Mouse (Mus musculus) mouse embryonic stem cell (cell line): Measurements from ENCODE around the gene Gfy.

Experiments used
- in situ Hi-C, 2 experiments: fragments of 300-500 bp; cut with MboI; formaldehyde crosslinking; loops; 1 replicate in 1 of 2; 3 replicates in 1 of 2; pipeline ENCODE4 v1.14.3; 2019 to 2020; ENCODE audit warnings: low sequenced_read_pairs in 2 of 2, low pct_unique_long_range_greater_than_20kb in 1 of 2, mixed read lengths in 1 of 2; ENCODE audit not compliant: unreplicated experiment in 1 of 2

The Gfy gene

DNA sequence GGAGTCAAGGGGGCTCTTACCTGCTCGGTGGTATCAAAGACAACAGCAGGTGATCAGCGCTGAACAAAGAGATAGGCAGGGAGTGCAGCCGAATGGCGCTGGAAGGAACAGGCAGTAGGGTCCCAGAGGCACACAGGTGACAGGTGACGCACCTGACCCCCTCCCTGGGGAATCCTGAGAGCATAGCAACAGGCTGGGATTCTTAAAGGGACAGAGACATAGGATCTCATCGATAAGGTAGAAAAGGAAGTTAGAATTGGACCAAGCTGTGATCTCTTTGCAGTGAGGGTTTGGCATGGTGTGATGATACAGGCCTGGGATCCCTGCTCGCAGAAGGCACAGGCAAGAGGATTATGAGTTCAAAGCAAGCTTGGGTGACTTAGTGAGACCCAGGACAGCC is at the start of gene Gfy:
Gene Gfy, minus strand, starts transcription at position 101 of the 400 bp plus-strand sequence.
- in situ Hi-C loops: no loop called here

DNA sequence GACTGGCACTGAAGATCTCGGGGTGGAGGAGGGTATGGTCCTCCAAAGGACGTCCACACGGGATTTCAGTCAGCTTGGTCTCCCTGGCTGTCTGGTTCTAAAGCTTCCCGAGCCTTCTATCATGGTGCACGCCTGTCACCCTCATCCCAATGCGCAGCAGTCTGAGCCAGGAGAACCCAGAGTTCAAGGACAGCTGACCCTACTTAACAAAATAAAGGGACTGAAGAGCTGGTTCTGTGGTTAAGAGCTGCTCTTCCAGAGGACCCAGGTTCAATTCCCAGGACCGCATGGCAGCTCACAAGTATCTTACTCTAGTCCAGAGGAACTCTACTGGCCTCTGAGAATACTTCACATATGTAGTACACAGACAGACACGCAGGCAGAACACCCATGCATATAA is 49.7 kb upstream of the Gfy start:
- in situ Hi-C loops: no loop called here

- in situ Hi-C loops: no loop called here
Measured at GRCm38 (mm10) chr7:45228548-45228947, 49.2 kb upstream of the Gfy start.

DNA sequence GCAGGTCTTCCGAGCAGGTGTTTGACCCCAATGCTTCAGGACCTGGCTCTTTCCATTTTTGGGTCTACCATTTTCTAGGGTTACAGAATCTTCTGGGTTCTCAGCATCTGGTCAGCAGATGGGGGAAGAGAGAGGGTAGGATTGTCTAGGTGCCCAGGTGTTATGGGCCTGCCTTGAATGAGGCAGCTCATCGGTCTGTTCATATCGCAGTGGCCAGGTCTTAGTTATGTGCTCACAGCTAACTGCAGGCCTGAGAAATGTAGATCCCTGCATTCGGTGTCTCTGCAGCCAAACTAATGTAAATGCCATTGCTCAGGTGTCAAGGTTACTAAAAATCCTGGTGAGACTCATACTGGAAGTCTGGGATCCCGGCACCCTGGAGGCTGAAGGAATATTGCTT is 47.1 kb upstream of the Gfy start:
- in situ Hi-C loops: no loop called here

DNA sequence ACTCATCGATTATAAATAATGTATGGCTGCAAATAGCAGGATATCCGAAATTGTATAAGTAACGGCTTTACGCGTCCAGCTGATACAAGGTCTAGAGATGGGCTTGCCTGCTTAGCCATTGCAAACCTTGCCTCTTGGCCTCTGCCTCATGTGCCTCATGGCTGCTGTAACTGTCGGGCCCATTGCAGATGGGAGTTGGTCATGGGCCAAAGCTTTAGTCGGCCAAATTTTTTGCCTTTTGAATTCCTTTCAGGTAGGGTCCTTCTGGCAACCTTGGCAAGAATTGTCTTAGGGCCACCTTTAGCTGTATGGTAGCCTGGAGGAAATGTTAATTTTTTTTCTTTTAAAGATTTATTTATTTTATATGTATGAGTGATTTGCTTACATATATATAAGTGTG is 45.5 kb upstream of the Gfy start:
- in situ Hi-C loops: no loop called here

- in situ Hi-C loops: no loop called here
Measured at GRCm38 (mm10) chr7:45221680-45222079, 42.3 kb upstream of the Gfy start.

DNA sequence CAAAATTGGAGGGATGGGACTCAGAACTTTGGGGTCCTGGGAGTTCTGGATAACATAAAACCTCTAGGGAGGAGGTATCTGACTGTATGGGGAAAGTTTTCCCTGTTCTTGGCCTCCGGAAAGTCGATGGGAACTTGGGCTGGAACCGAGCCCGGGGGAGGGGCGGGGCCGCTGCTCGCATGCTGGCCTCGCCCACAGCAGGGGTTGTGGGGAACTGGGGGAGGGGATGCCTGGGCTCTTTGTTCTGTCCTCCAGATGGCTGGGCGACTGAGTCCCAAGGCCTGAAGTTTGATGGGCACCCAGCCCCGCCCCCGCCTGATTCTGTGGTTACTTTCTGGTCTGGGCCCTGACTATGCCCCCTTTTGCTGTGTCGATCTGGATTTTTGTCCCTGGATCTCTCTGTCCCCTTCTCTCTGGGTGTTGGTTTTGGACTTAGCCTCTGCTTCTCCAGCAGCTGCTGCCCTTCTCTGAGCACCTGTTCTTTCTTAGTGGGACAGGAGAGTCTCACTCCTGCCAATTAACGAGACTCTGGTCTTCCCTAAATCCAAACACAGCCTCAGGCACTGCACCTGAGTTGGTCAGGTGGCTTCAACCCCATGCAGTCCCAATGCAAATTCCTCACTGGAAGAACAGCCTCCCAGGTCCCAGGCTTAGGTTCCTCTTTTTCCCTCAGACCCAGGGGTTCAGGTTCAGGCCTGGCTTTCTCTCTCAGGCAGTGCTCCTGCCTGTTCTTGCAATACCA is 37.2 kb upstream of the Gfy start:
- in situ Hi-C loops: no loop called here

DNA sequence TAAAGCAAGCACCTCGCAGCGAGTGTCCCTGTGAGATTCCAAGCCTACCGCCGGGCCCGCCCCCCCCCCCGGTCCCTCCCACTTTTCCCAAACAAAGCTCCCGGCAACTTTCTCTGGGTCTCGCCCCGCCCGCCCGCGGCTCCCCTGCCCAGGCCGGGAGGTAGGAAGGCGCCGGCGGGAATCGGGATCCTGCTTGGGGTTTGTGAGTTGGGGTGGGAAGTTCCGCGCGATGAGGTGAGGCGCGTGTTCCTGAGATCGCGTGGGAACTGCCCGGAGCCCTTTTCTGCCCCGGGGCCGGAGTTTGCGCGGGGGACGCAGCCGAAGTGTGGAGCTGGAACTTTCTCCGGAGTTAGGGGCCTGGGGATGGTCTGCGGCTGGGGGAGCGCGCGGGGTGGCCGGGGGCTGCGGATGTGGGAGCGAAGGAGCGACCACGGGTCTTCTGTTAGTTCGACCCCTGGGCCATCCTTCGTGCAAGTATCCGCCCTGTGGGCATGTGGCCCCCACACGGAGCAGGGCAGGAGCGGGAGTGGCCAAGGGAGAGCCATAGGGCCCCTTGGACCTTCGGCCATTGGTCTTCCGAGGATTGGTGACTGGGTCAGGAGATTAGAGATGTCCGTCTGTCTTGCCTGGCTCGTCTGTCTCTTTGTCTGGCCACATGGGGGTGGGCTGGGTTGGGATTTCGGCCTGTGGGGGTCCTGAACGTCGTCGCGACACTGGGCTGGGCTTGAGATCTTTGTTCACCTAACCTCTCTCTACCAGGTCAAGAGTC is 36.5 kb upstream of the Gfy start, which contains the start of gene Tead2:
Gene Tead2, plus strand, starts transcription at position 81 of the 769 bp plus-strand sequence.
- in situ Hi-C loops: no loop called here

DNA sequence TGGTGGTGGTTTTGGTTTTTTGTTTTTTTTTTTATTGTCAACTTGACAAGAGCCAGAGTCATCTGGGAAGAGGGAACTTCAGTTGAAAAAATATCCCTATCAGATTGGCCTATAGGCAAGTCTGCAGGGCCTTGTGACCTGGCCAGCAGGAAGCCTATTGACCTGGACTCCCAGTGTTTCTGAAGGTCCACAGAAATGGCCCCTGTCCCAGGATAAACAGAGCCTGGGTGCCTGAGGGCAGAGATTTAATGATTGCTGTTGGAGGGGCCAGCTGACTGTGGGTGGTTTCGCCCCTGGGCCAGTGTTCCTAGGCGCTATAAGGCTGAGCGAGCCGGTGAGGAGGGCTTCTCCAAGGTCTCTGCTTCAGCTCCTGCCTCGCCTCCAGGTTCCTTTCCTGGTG is 34.3 kb upstream of the Gfy start:
- in situ Hi-C loops: no loop called here

GRCm38 (mm10) chr7:45212356-45212755 is 33.0 kb upstream of the Gfy start:
- in situ Hi-C loops: no loop called here

DNA sequence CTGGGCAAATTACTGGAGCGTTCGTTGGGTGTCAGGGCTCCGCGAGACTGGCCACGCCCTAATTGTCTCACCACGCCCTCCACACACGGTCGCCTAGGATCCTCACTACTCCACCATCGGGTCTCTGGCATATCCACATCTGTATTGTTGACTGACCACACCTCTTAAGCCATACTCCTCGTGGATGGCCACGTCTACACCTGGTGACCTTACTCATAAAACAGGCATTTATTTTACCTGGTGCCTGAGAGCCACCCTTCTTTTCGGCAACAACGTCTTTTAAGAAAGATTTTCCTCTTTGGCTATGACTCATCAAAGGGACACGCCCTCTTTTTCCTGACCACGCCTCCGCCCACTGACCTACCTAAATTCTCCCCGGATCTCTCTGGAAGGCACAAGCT is 32.5 kb upstream of the Gfy start, which contains the start of gene Dkkl1:
Gene Dkkl1, minus strand, starts transcription at position 297 of the 401 bp plus-strand sequence.
- in situ Hi-C loops: no loop called here

GRCm38 (mm10) chr7:45211070-45211469 is 31.7 kb upstream of the Gfy start:
- in situ Hi-C loops: no loop called here

DNA sequence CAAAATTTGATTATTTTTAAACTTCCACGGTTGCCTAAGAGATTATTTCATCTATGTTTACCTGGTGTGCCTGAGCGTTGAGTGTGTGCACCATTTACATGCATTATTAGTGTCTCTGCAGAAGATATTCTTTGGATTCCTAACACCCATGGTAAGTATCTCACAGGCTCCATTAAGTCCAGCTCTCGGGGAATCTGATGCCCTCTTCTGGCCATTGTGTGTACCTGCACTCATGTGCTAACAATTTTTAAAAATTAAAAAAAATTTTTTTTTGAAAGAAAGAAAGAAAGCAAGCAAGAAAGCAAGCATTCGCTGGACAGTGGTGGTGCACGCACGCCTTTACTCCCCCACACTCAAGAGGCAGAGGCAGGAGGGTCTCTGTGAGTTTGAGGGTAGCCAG is 28.9 kb upstream of the Gfy start:
- in situ Hi-C loops: no loop called here

- in situ Hi-C loops: no loop called here
Measured at GRCm38 (mm10) chr7:45204380-45205143, 25.2 kb upstream of the Gfy start, which contains the start of gene Ccdc155. TSS of gene Ccdc155 (minus strand) at chr7:45204892.

GRCm38 (mm10) chr7:45202654-45203053 is 23.3 kb upstream of the Gfy start:
- in situ Hi-C loops: no loop called here

- in situ Hi-C loops: no loop called here
Measured at GRCm38 (mm10) chr7:45198961-45199360, 19.6 kb upstream of the Gfy start.

GRCm38 (mm10) chr7:45198435-45198834 is 19.1 kb upstream of the Gfy start:
- in situ Hi-C loops: no loop called here

GRCm38 (mm10) chr7:45196994-45197393 is 17.6 kb upstream of the Gfy start:
- in situ Hi-C loops: no loop called here

GRCm38 (mm10) chr7:45196176-45196535 is 16.8 kb upstream of the Gfy start:
- in situ Hi-C loops: no loop called here
